In genomic region chr2:68864366-68864765, GRCm38 (mm10) we compare ENCODE assay signal across 15 mouse cellular contexts. TPM values are rescaled to one million over a fixed set of nuclear protein-coding genes. Genes with fewer than 3 reads are reported as not detected.
A peak's percentile ranks its signal among the peaks of the same experiment; 100 is the strongest.
DNase-seq lines count a peak whose midpoint lies in the region; ATAC-seq and TF ChIP-seq lines count a peak whose summit lies in the region.
"Had no signal": no experiment of that assay in that cellular context is flagged by ENCODE, and none has a peak within 500 bp of the region (broad histone marks: within the 10 kb centered on the region; RNA-seq: fewer than 3 reads in every experiment).

No protein-coding gene starts in this region.

- no peaks in the 10 kb centered on the region for H3K9me3 ChIP-seq in forebrain, embryonic 16.5 days (ENCODE audit: control insufficient read depth, low read length)
- no peaks in the 10 kb centered on the region for H3K9me3 ChIP-seq in forebrain, embryonic 10.5 days
- no peaks in the 10 kb centered on the region for H3K9me3 ChIP-seq in stomach, embryonic 14.5 days (ENCODE audit: control insufficient read depth, low read depth, low read length)
- H3K9me3 ChIP-seq in stomach, postnatal 0 days (ENCODE audit: control insufficient read depth, low read length), result no peaks in the 10 kb centered on the region
- no peaks in the 10 kb centered on the region for H3K9me3 ChIP-seq in hindbrain, postnatal 0 days (ENCODE audit: low read length)
- H3K9me3 ChIP-seq: heart, embryonic 15.5 days; limb, embryonic 15.5 days; lung, embryonic 15.5 days had no signal

- peaks cover 20% of the 10 kb centered on the region for H3K4me1 ChIP-seq in forebrain, embryonic 16.5 days (replicated peaks; ENCODE audit: control insufficient read depth, insufficient read depth, low read length)
- H3K4me1 ChIP-seq in forebrain, embryonic 10.5 days, result peaks cover 33% of the 10 kb centered on the region
- H3K4me1 ChIP-seq in stomach, embryonic 14.5 days (ENCODE audit: control insufficient read depth, insufficient read depth, low read length), result peaks cover 20% of the 10 kb centered on the region
- peaks cover 2% of the 10 kb centered on the region; the same call in 1 of the 2 replicates for H3K4me1 ChIP-seq in stomach, postnatal 0 days (replicated peaks; ENCODE audit: control insufficient read depth, insufficient read depth)
- no peaks in the 10 kb centered on the region for H3K4me1 ChIP-seq in hindbrain, postnatal 0 days (ENCODE audit: insufficient read depth, low read length)
- 0 out of 2 replicates have a peak, but pooled peaks cover 4% of the 10 kb centered on the region for H3K4me1 ChIP-seq in thymus, adult 2 months (replicated peaks; ENCODE audit: control insufficient read depth, insufficient read depth, low read length)

- no peak for TF ChIP-seq EP300 in stomach, postnatal 0 days (optimal IDR thresholded peaks at IDR 0.05)

- no peak for TF ChIP-seq CTCF in stomach, postnatal 0 days (IDR thresholded peaks at IDR 0.05; ENCODE audit: low read depth)
- no peak for TF ChIP-seq CTCF in hindbrain, postnatal 0 days (IDR thresholded peaks at IDR 0.05; ENCODE audit: low read depth)
- TF ChIP-seq CTCF in thymus, adult 2 months (IDR thresholded peaks at IDR 0.05; ENCODE audit: borderline replicate concordance, control insufficient read depth, extremely low read depth, insufficient read depth, low read length, poor library complexity), result no peak

- H3K27ac ChIP-seq in forebrain, embryonic 16.5 days (ENCODE audit: low read length), result no peak overlapping the region
- no peak overlapping the region for H3K27ac ChIP-seq in forebrain, embryonic 10.5 days
- H3K27ac ChIP-seq in stomach, embryonic 14.5 days (ENCODE audit: low read length), result no peak overlapping the region
- H3K27ac ChIP-seq in stomach, postnatal 0 days (replicated peaks), result no peak overlapping the region
- no peak overlapping the region for H3K27ac ChIP-seq in hindbrain, postnatal 0 days
- H3K27ac ChIP-seq in thymus, adult 2 months (ENCODE audit: control insufficient read depth, insufficient read depth, low read length), result no peak overlapping the region
- H3K27ac ChIP-seq: heart, embryonic 15.5 days; limb, embryonic 15.5 days; lung, embryonic 15.5 days had no signal

- TF ChIP-seq POLR2A in thymus, adult 2 months (IDR thresholded peaks at IDR 0.05; ENCODE audit: control insufficient read depth, extremely low read depth, insufficient read depth, low read length, poor library complexity), result no peak

- no peak for ATAC-seq in forebrain, embryonic 16.5 days
- no peak for ATAC-seq in stomach, embryonic 14.5 days (ENCODE audit: insufficient number of reproducible peaks, insufficient read depth, low FRiP score, low read depth)
- no peak for ATAC-seq in stomach, postnatal 0 days (ENCODE audit: low FRiP score, low TSS enrichment)
- ATAC-seq in hindbrain, postnatal 0 days, result no peak

- H3K27me3 ChIP-seq in forebrain, embryonic 16.5 days (replicated peaks; ENCODE audit: control insufficient read depth, insufficient read depth, low read length), result no peaks in the 10 kb centered on the region
- H3K27me3 ChIP-seq in forebrain, embryonic 10.5 days (ENCODE audit: poor library complexity, severe bottlenecking), result peaks cover 16% of the 10 kb centered on the region
- H3K27me3 ChIP-seq in stomach, embryonic 14.5 days (ENCODE audit: control insufficient read depth, insufficient read depth, low read length), result no peaks in the 10 kb centered on the region
- H3K27me3 ChIP-seq in stomach, postnatal 0 days (ENCODE audit: control insufficient read depth, insufficient read depth, low read length), result no peaks in the 10 kb centered on the region
- H3K27me3 ChIP-seq in hindbrain, postnatal 0 days (ENCODE audit: insufficient read depth, low read length), result no peaks in the 10 kb centered on the region
- H3K27me3 ChIP-seq in thymus, adult 2 months (ENCODE audit: control insufficient read depth, insufficient read depth, low read length), result no peaks in the 10 kb centered on the region
- H3K27me3 ChIP-seq: heart, embryonic 15.5 days; limb, embryonic 15.5 days; lung, embryonic 15.5 days had no signal

- no peak overlapping the region for H3K4me3 ChIP-seq in forebrain, embryonic 16.5 days (replicated peaks; ENCODE audit: low read length)
- H3K4me3 ChIP-seq in forebrain, embryonic 10.5 days, result no peak overlapping the region
- H3K4me3 ChIP-seq in stomach, embryonic 14.5 days (ENCODE audit: low read depth, low read length), result no peak overlapping the region
- no peak overlapping the region for H3K4me3 ChIP-seq in stomach, postnatal 0 days (ENCODE audit: low read depth, low read length)
- no peak overlapping the region for H3K4me3 ChIP-seq in hindbrain, postnatal 0 days (ENCODE audit: low read length)
- no peak overlapping the region for H3K4me3 ChIP-seq in thymus, adult 2 months (ENCODE audit: control insufficient read depth, insufficient read depth, low read length)

- no peaks in the 10 kb centered on the region for H3K36me3 ChIP-seq in forebrain, embryonic 16.5 days (ENCODE audit: control insufficient read depth, insufficient read depth)
- H3K36me3 ChIP-seq in forebrain, embryonic 10.5 days (replicated peaks), result no peaks in the 10 kb centered on the region
- no peaks in the 10 kb centered on the region for H3K36me3 ChIP-seq in stomach, embryonic 14.5 days (ENCODE audit: control insufficient read depth, insufficient read depth, low read length)
- H3K36me3 ChIP-seq in stomach, postnatal 0 days (ENCODE audit: control insufficient read depth, insufficient read depth, low read length), result no peaks in the 10 kb centered on the region
- no peaks in the 10 kb centered on the region for H3K36me3 ChIP-seq in hindbrain, postnatal 0 days (ENCODE audit: insufficient read depth, low read length)
- H3K36me3 ChIP-seq in thymus, adult 2 months (ENCODE audit: control insufficient read depth, insufficient read depth, low read length), result no peaks in the 10 kb centered on the region
- H3K36me3 ChIP-seq: heart, embryonic 15.5 days; limb, embryonic 15.5 days; lung, embryonic 15.5 days had no signal

- peak overlapping the region; percentile 68 for H3K4me2 ChIP-seq in forebrain, embryonic 16.5 days (ENCODE audit: low read length)
- peak overlapping the region; percentile 75; the same call in 1 of the 2 replicates for H3K4me2 ChIP-seq in stomach, embryonic 14.5 days (replicated peaks; ENCODE audit: low read depth, low read length)
- no peak overlapping the region for H3K4me2 ChIP-seq in stomach, postnatal 0 days (replicated peaks; ENCODE audit: low read depth)
- peak overlapping the region; percentile 87 for H3K4me2 ChIP-seq in hindbrain, postnatal 0 days (ENCODE audit: low read depth, low read length)

- no peak for DNase-seq in forebrain, embryonic 10.5 days (ENCODE audit: extremely low spot score, low spot score)
- no peak for DNase-seq in stomach, postnatal 0 days (ENCODE audit: low spot score)
- DNase-seq in hindbrain, postnatal 0 days (ENCODE audit: low spot score), result no peak
- DNase-seq in thymus, adult 2 months, result no peak
- DNase-seq in kidney, adult 18-20 months, result no peak
- no peak for DNase-seq in ovary, adult 18-20 months (ENCODE audit: low spot score)
- DNase-seq: B cell, adult 2 months; kidney, adult 8-10 months; right cerebral cortex, postnatal 14 days; thymus, postnatal 14 days had no signal

- 77% methylated on average over 2 of the region's 2 CpGs for WGBS in forebrain, embryonic 16.5 days
- WGBS in forebrain, embryonic 10.5 days, result 91% methylated on average over 2 of the region's 2 CpGs
- 75% methylated on average over 2 of the region's 2 CpGs for WGBS in stomach, embryonic 14.5 days
- WGBS in stomach, postnatal 0 days, result 84% methylated on average over 2 of the region's 2 CpGs
- 66% methylated on average over 2 of the region's 2 CpGs for WGBS in hindbrain, postnatal 0 days
- WGBS in thymus, adult 2 months, result 98% methylated on average over 2 of the region's 2 CpGs

- no peak overlapping the region for H3K9ac ChIP-seq in forebrain, embryonic 16.5 days (replicated peaks; ENCODE audit: low read depth, low read length)
- no peak overlapping the region for H3K9ac ChIP-seq in stomach, embryonic 14.5 days (replicated peaks; ENCODE audit: low read depth, low read length)
- H3K9ac ChIP-seq in stomach, postnatal 0 days (ENCODE audit: low read length), result no peak overlapping the region
- H3K9ac ChIP-seq in hindbrain, postnatal 0 days (replicated peaks; ENCODE audit: low read length), result no peak overlapping the region
- H3K9ac ChIP-seq: heart, embryonic 15.5 days; limb, embryonic 15.5 days; lung, embryonic 15.5 days had no signal

RNA-seq across cellular contexts. Expression of gene Cers6, which starts 3.1 kb away (rescaled TPM):
- polyA plus RNA-seq in forebrain, embryonic 16.5 days (2015; fragmentation: Nextera tagmentation; extraction: Ambion mirVana), result 62.3 and 74.4 TPM in 2 replicates
- polyA plus RNA-seq in forebrain, embryonic 10.5 days (2016; fragmentation: Nextera tagmentation; extraction: Ambion mirVana), result 22.4 and 24.1 TPM in 2 replicates
- 37.5 and 38.7 TPM in 2 replicates for polyA plus RNA-seq in stomach, embryonic 14.5 days (2014; fragmentation: Nextera tagmentation; extraction: Ambion mirVana)
- polyA plus RNA-seq in stomach, postnatal 0 days (2015; fragmentation: Nextera tagmentation; extraction: Ambion mirVana), result 8.0 and 8.6 TPM in 2 replicates
- total RNA-seq in hindbrain, postnatal 0 days (2014; rRNA removed), result 58.7 and 60.5 TPM in 2 replicates
- polyA plus RNA-seq in hindbrain, postnatal 0 days (2015; fragmentation: Nextera tagmentation; extraction: Ambion mirVana), result 22.8 and 25.8 TPM in 2 replicates
- 20.7 and 21.1 TPM in 2 replicates for polyA plus RNA-seq in thymus, adult 2 months (2012; rRNA removed)
